Mouse (Mus musculus) cerebellum, adult 2 months (tissue): ENCODE results near the gene Adgrg7. TPM values are rescaled to one million over a fixed set of nuclear protein-coding genes. Genes with fewer than 3 reads are reported as not detected.

Experiments used
- DNase-seq, 2 experiments: peaks; one replicate each; pipeline ENCODE4 v3.0.0; 2021
- H3K27ac ChIP-seq: fragments of 200-500 bp; 2 replicates; pipeline ENCODE4 v1.5.1; 2012; ENCODE audit warnings: low read length, control low read depth, inconsistent platforms; ENCODE audit not compliant: insufficient read depth
- H3K27me3 ChIP-seq: fragments of 200-500 bp; 2 replicates; pipeline ENCODE4 v1.6.1; 2012; ENCODE audit warnings: inconsistent platforms, mild to moderate bottlenecking, low read length, moderate library complexity; ENCODE audit not compliant: control insufficient read depth, insufficient read depth
- H3K4me1 ChIP-seq: fragments of 200-500 bp; 2 replicates; pipeline ENCODE4 v1.6.1; 2011; ENCODE audit warnings: low read length; ENCODE audit not compliant: control insufficient read depth, insufficient read depth
- H3K4me3 ChIP-seq: fragments of 200-500 bp; replicated peaks from 2 replicates; pipeline ENCODE3; 2011; ENCODE audit warnings: mild to moderate bottlenecking, low read depth, low read length, control low read depth; ENCODE audit not compliant: insufficient read depth
- CTCF ChIP-seq: fragments of 200-500 bp; IDR thresholded peaks from 2 replicates; pipeline ENCODE4 v1.5.1; 2011; ENCODE audit warnings: low read depth, mild to moderate bottlenecking, control low read depth, low read length, moderate library complexity, borderline replicate concordance; ENCODE audit not compliant: insufficient read depth
- POLR2A ChIP-seq: fragments of 200-500 bp; IDR thresholded peaks from 2 replicates; pipeline ENCODE4 v1.6.1; 2011; ENCODE audit warnings: low read length, control low read depth, borderline replicate concordance; ENCODE audit not compliant: insufficient read depth
- WGBS: fragments of 180-500 bp; shearing (Covaris S2); methylation state at CpG from one replicate; pipeline ENCODE4 v1.1.7; 2018; 5-methylcytosine and 5-hydroxymethylcytosine counted together
- polyA plus RNA-seq: library from polyadenylated mRNA; depleted of rRNA; stranded (reverse); fragments of >200 nt; gene quantifications from 2 replicates; pipeline ENCODE4 v1.2.3, GENCODE M21; 2012; rRNA removed

The Adgrg7 gene
- polyA plus RNA-seq: not detected in 2 replicates

DNA sequence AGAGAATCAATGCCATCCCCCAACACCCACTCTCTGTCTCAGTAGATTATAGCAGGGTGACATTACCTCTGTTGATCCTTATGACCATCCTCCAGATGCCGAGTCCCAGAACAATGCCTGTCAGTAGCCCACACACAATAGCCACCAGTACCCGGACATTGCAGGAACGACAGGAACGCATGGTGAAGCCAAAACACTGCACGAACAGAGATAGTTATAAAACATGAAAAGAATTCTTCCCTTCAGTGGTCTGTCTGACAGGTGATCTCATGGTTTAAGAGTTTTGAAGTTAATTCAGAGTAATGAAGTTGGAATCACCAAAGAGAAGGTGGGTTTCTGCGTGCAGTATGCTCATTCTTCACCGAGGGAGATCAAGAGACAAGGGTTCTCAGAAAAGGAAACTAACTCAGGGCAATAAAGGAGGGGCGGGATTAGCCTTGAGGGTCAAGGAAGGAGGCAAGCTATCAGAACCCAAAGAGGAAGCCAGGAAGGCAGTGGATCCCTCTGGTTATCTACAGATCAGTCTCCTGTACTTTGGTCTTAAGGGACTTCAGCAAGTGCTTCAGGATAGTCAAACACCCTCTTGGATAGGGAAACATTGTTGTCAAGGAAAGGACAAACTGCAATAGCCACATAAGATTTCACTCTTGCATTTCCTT, at the start of gene Adgrg7:
Gene Adgrg7 (minus strand): TSS at position 375 of the 659 bp plus-strand sequence.
- DNase-seq: no peak
- TF ChIP-seq CTCF: no peak
- no peak for TF ChIP-seq POLR2A
- Histone ChIP-seq H3K27ac (no peak within 1 kb of the TSS), H3K4me1 (no peaks in the 10 kb centered on the region), H3K4me3 (no peak within 1 kb of the TSS), H3K27me3 (no peaks in the 10 kb centered on the region)
- 76% methylated on average over 8 of the region's 8 CpGs for WGBS

DNA sequence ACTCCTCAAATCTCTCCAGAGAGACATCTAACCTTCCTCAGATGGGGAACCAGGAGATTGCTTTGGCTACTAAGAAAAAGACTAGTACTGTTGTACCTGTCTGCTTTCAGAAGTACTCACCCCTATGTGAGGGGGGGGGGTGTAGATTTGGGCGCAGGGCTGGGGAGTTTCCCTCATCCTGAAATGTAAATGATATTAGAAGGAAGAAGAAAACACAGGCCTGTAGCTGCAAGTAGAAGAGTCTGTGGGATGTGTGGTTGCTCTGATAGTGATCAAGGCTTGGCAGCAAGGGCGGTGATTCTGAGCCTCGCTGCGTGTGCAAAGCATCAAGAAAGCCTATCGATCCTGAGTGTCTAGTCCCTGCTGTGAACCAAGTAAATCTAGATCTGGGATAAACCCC, 47.3 kb upstream of the Adgrg7 start:
- H3K27ac ChIP-seq: no peak overlapping the region
- 92% methylated on average over 5 of the region's 5 CpGs for WGBS
- TF ChIP-seq POLR2A (no peak), CTCF (no peak)
- H3K27me3 ChIP-seq: no peaks in the 10 kb centered on the region
- H3K4me3 ChIP-seq: no peak overlapping the region
- no peak for DNase-seq
- H3K4me1 ChIP-seq: no peaks in the 10 kb centered on the region

DNA sequence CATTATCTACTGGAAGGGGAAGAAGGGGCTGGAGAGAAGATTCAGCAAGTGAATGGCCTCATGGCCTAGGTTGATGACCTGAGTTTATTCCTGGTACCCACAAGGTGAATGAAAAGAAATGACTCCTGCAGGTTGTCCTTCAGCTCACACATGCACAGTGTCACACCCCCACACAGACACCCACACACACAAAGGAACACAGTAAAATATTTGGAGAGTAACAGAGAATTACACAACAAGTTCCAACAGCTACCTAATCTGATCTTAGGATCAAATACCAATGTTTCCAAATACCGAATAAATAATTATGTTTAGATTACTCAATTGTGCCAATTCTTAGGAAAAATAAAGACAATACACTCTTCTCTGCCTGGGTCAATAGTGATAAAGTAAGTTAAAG, 37.7 kb upstream of the Adgrg7 start:
- TF ChIP-seq CTCF (no peak), POLR2A (no peak)
- no peak for DNase-seq
- Histone ChIP-seq H3K4me1 (no peaks in the 10 kb centered on the region), H3K27ac (no peak overlapping the region), H3K27me3 (no peaks in the 10 kb centered on the region), H3K4me3 (no peak overlapping the region)
- 95% methylated on average over 1 of the region's 1 CpGs for WGBS

DNA sequence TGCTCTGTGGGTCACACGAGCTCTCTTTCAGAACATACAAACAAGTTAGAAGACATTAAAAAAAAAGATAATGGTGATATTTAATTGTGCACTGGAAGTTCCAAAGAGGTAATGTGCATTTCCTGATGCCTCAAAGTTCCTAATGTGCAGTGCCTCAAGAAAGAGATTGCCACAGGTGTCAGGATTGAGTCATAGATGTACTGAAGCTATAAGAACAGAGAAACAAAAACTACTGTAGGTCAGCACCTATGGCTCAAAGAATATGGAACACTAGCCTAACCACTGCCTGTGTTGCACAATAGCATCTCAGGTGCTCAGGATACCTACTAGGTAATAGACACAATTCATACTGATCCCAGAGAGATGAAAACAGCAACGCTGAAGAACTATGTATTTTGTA, 36.3 kb upstream of the Adgrg7 start:
- Histone ChIP-seq H3K4me3 (no peak overlapping the region), H3K27ac (no peak overlapping the region), H3K27me3 (no peaks in the 10 kb centered on the region), H3K4me1 (no peaks in the 10 kb centered on the region)
- DNase-seq: no peak
- TF ChIP-seq POLR2A (no peak), CTCF (no peak)
- WGBS: 96% methylated on average over 2 of the region's 2 CpGs

DNA sequence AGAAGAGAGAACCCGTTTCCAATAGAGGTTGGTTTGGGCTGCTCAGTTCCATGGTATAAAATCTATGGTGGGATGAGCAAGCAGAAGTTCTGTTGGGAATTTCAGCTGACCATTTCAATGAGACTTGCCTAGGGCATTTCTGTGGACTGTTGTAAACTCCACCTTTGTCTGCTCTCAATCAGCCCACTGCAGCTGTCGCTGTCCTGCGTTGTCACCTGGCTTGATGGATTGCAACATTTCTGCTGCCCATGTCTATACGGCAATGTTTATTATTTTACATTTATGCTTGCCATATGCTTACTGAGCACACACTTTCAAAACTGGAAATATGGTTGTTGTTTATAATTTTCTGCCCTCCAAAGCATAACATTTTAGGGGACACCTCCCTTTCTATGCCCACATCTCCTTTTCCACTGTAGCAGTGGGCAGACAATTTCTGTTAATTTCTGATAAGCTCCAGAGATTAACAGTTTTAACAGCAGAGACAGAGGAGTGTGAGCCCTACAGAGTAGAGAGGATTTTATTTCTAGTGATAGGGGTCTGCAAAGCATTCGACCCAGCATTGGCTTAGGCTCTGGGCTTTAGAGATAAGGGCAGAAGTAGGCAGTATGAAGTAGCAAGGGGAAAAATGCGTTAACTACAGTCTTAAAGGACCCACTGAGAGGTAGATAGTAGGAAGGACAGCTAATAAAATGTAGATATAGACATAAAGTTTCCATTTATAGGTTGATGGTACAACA, 5.9 kb upstream of the Adgrg7 start:
- DNase-seq: no peak
- Histone ChIP-seq H3K27me3 (no peaks in the 10 kb centered on the region), H3K4me1 (no peaks in the 10 kb centered on the region), H3K27ac (no peak overlapping the region), H3K4me3 (no peak overlapping the region)
- TF ChIP-seq CTCF (no peak), POLR2A (no peak)
- 87% methylated on average over 6 of the region's 6 CpGs for WGBS

DNA sequence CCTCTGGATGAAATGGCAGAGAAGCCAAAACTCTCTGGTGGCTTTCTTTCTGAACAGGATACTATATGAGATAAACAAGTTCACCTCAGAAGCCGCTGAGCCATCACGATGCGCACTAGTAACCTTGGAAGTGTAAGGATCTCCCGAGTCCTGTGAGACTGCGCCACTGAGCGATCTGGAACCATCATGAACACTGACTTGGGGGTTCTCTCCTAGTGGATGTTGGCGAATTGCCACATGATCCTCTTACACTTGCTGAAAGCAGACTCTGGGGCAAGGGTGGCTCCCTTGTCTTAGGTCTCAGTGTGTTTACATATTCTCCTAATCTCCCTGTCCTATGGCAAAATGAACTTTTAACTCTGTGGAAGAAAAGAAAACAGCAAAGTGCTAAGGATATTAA, 5.3 kb upstream of the Adgrg7 start:
- Histone ChIP-seq H3K27ac (no peak overlapping the region), H3K4me3 (no peak overlapping the region), H3K4me1 (no peaks in the 10 kb centered on the region), H3K27me3 (no peaks in the 10 kb centered on the region)
- no peak for DNase-seq
- TF ChIP-seq CTCF (no peak), POLR2A (no peak)
- 81% methylated on average over 7 of the region's 7 CpGs for WGBS

DNA sequence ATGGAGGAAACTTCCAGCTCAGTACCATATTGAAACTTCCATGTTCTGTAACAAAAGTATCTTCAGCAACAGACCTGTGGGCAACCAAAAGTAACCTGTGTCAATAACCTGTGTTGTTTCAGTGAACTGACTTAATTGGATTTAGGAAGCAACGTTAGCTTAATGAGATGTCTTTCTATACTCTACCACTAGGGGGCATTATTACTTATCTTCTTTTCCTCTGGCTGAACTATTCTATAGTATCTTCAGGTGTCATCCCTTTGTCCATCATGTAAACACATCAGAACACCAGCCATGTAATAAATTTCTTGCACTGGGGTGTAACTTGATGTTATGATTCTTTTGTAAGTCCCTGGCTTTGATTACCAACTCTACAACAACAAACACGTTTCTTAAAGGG, 4.8 kb upstream of the Adgrg7 start:
- H3K4me3 ChIP-seq: no peak overlapping the region
- no peak overlapping the region for H3K27ac ChIP-seq
- TF ChIP-seq CTCF (peak; percentile 5; the same call in 1 of the 2 replicates), POLR2A (no peak)
- WGBS: 42% methylated on average over 2 of the region's 2 CpGs
- no peaks in the 10 kb centered on the region for H3K4me1 ChIP-seq
- no peak for DNase-seq
- H3K27me3 ChIP-seq: no peaks in the 10 kb centered on the region

DNA sequence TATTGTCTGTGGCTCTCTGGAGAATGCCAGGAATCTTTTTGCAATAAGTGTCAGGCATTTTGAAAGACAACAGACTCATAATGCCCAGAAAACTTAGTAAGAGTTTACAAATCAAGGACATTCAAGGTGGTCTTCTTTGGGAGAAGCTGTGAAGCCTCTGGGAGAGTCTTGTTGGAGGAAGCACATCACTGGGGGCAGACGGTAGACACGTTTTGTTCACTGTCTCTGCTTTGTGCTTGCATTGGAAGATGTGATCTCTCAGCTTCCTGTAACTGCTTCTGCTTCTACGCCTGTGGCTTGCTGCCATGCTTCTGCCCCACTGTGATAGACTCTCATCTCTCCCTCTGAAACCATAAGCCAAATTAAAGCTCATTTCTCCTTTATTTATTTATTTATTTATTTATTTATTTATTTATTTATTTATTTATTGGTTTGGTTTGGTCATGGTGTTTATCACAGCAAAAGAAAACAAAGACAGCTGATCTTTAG, 3.9 kb upstream of the Adgrg7 start:
- TF ChIP-seq CTCF: no peak
- no peak for TF ChIP-seq POLR2A
- no peak for DNase-seq
- H3K27ac ChIP-seq: no peak overlapping the region
- 73% methylated on average over 3 of the region's 3 CpGs for WGBS
- no peaks in the 10 kb centered on the region for H3K4me1 ChIP-seq
- H3K4me3 ChIP-seq: no peak overlapping the region
- H3K27me3 ChIP-seq: no peaks in the 10 kb centered on the region

DNA sequence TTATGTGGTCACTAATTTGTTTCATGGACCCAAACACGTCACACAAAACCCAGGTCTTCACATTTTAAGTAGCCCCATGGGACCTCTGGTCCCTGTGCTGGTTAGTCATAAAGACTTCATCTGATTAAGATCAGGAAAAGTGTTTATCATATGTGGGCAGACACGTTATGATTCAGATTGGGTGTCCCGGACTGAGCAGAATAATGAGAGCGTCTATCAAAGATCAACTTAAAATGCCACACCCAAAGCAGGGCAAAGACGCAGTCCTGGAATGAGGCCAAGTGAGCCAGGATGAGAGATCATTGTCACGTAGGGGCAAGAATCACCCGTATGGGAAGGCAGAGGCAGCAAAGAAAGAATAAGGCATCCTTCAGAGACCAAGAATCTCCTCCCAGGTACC, 3.2 kb upstream of the Adgrg7 start:
- TF ChIP-seq CTCF: no peak
- no peak for TF ChIP-seq POLR2A
- 49% methylated on average over 7 of the region's 7 CpGs for WGBS
- Histone ChIP-seq H3K4me1 (no peaks in the 10 kb centered on the region), H3K4me3 (no peak overlapping the region), H3K27ac (no peak overlapping the region), H3K27me3 (no peaks in the 10 kb centered on the region)
- DNase-seq: no peak
